Mouse (Mus musculus) forebrain, embryonic 16.5 days (tissue): ENCODE results near the gene Vmn2r19. TPM values are rescaled to one million over a fixed set of nuclear protein-coding genes. Genes with fewer than 3 reads are reported as not detected.

Experiments used
- ATAC-seq: fragments of 200-750 bp; cut with Nextera tagmentation; 2 replicates; pipeline ENCODE4 v1.8.0; 2017; ENCODE audit warnings: mild to moderate bottlenecking, moderate library complexity
- H3K27ac ChIP-seq: fragments of 300-500 bp; sonication (generic); 2 replicates; pipeline ENCODE4 v1.5.1; 2014; ENCODE audit warnings: low read length, control low read depth
- H3K27me3 ChIP-seq: fragments of 300-500 bp; sonication (generic); replicated peaks from 2 replicates; pipeline ENCODE4 v1.6.1; 2014; ENCODE audit warnings: low read length; ENCODE audit not compliant: control insufficient read depth, insufficient read depth
- H3K36me3 ChIP-seq: fragments of 300-500 bp; sonication (generic); 2 replicates; pipeline ENCODE4 v1.6.1; 2014; ENCODE audit not compliant: control insufficient read depth, insufficient read depth
- H3K4me1 ChIP-seq: fragments of 300-500 bp; sonication (generic); replicated peaks from 2 replicates; pipeline ENCODE4 v1.6.1; 2014; ENCODE audit warnings: low read length; ENCODE audit not compliant: control insufficient read depth, insufficient read depth
- H3K4me2 ChIP-seq: fragments of 300-500 bp; sonication (generic); 2 replicates; pipeline ENCODE4 v1.6.1; 2014; ENCODE audit warnings: mild to moderate bottlenecking, low read length, control low read depth
- H3K4me3 ChIP-seq: fragments of 300-500 bp; sonication (generic); replicated peaks from 2 replicates; pipeline ENCODE4 v1.5.1; 2014; ENCODE audit warnings: mild to moderate bottlenecking, low read length, control low read depth
- H3K9ac ChIP-seq: fragments of 300-500 bp; sonication (generic); replicated peaks from 2 replicates; pipeline ENCODE4 v1.6.1; 2014; ENCODE audit warnings: low read depth, low read length, control low read depth
- H3K9me3 ChIP-seq: fragments of 300-500 bp; sonication (generic); 2 replicates; pipeline ENCODE4 v1.6.1; 2016; ENCODE audit warnings: low read length; ENCODE audit not compliant: control insufficient read depth
- WGBS: fragments of 180-500 bp; shearing (Covaris S2); extraction: QIAGEN DNeasy Blood & Tissue Kit; methylation state at CpG from one replicate; pipeline ENCODE4 v1.1.7; 2014; 5-methylcytosine and 5-hydroxymethylcytosine counted together
- polyA plus RNA-seq: library from polyadenylated mRNA; unstranded; fragments of >200 nt; fragmentation: Nextera tagmentation; extraction: Ambion mirVana; gene quantifications from 2 replicates; pipeline ENCODE4 v1.2.1, GENCODE M21; 2015

Vmn2r19 gene
- polyA plus RNA-seq, result not detected in 2 replicates

GRCm38 (mm10) chr6:123308033-123308432 lies at the start of gene Vmn2r19:
Vmn2r19 (plus strand) TSS chr6:123308333.
- Histone ChIP-seq H3K4me1 (no peaks in the 10 kb centered on the region), H3K36me3 (no peaks in the 10 kb centered on the region), H3K27ac (no peak within 1 kb of the TSS), H3K4me3 (no peak within 1 kb of the TSS), H3K9ac (no peak within 1 kb of the TSS), H3K9me3 (no peaks in the 10 kb centered on the region), H3K4me2 (no peak within 1 kb of the TSS), H3K27me3 (no peaks in the 10 kb centered on the region)
- ATAC-seq, result no peak
- 88% methylated on average over 2 of the region's 2 CpGs for WGBS

DNA sequence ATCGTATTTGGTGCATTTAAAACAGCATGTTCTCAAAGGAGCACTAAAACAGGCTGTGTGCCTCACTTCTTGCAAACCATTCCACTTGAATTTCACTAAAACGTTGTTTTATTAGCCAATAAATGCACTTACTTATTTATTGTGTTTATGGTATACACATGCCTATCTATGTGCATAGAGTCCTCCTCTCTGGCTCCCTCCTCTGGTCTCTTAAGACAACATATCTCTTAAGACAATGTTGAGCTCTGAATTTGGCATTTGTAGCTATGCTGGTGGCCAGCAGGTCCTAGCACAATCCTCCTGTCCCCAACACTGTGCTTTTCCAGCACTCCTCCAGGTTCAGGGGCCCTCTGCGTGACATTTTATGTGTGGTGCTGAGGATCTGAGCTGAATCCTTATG lies 49.2 kb upstream of the Vmn2r19 start:
- no peak for ATAC-seq
- 79% methylated on average over 3 of the region's 3 CpGs for WGBS

GRCm38 (mm10) chr6:123259889-123260603 lies 48.1 kb upstream of the Vmn2r19 start:
- ATAC-seq, result no peak
- H3K9me3 ChIP-seq, result no peaks in the 10 kb centered on the region
- no peaks in the 10 kb centered on the region for H3K27me3 ChIP-seq
- no peak overlapping the region for H3K4me2 ChIP-seq
- no peak overlapping the region for H3K9ac ChIP-seq
- H3K4me1 ChIP-seq, result no peaks in the 10 kb centered on the region
- H3K4me3 ChIP-seq, result no peak overlapping the region
- no peaks in the 10 kb centered on the region for H3K36me3 ChIP-seq
- no peak overlapping the region for H3K27ac ChIP-seq
- 85% methylated on average over 4 of the region's 4 CpGs for WGBS

More for the DNA sequence above, 49.2 kb upstream of the Vmn2r19 start:
- no peaks in the 10 kb centered on the region for H3K9me3 ChIP-seq
- no peak overlapping the region for H3K27ac ChIP-seq
- H3K4me2 ChIP-seq, result no peak overlapping the region
- H3K9ac ChIP-seq, result no peak overlapping the region
- no peak overlapping the region for H3K4me3 ChIP-seq
- no peaks in the 10 kb centered on the region for H3K27me3 ChIP-seq
- no peaks in the 10 kb centered on the region for H3K4me1 ChIP-seq
- no peaks in the 10 kb centered on the region for H3K36me3 ChIP-seq

- Histone ChIP-seq H3K4me2 (no peak overlapping the region), H3K27ac (no peak overlapping the region), H3K36me3 (no peaks in the 10 kb centered on the region), H3K9me3 (no peaks in the 10 kb centered on the region), H3K4me1 (no peaks in the 10 kb centered on the region), H3K27me3 (no peaks in the 10 kb centered on the region), H3K4me3 (no peak overlapping the region), H3K9ac (no peak overlapping the region)
- ATAC-seq, result no peak
- 90% methylated on average over 1 of the region's 1 CpGs for WGBS
Measured at GRCm38 (mm10) chr6:123260868-123261267, 47.3 kb upstream of the Vmn2r19 start.

GRCm38 (mm10) chr6:123261555-123262161 lies 46.5 kb upstream of the Vmn2r19 start, which contains the start of gene Clec4d:
Clec4d (plus strand) TSS chr6:123262111.
- H3K4me2 ChIP-seq, result no peak within 1 kb of the TSS
- no peak for ATAC-seq

GRCm38 (mm10) chr6:123264194-123264593 lies 43.9 kb upstream of the Vmn2r19 start:
- H3K36me3 ChIP-seq, result no peaks in the 10 kb centered on the region
- no peak overlapping the region for H3K27ac ChIP-seq
- H3K9me3 ChIP-seq, result no peaks in the 10 kb centered on the region
- 97% methylated on average over 3 of the region's 3 CpGs for WGBS
- no peak for ATAC-seq
- no peak overlapping the region for H3K4me2 ChIP-seq
- no peaks in the 10 kb centered on the region for H3K4me1 ChIP-seq
- no peak overlapping the region for H3K4me3 ChIP-seq
- no peak overlapping the region for H3K9ac ChIP-seq
- H3K27me3 ChIP-seq, result no peaks in the 10 kb centered on the region

More at GRCm38 (mm10) chr6:123261555-123262161, 46.5 kb upstream of the Vmn2r19 start, which contains the start of gene Clec4d:
- Histone ChIP-seq H3K4me1 (no peaks in the 10 kb centered on the region), H3K9ac (no peak within 1 kb of the TSS), H3K4me3 (no peak within 1 kb of the TSS), H3K9me3 (no peaks in the 10 kb centered on the region), H3K36me3 (no peaks in the 10 kb centered on the region), H3K27ac (no peak within 1 kb of the TSS), H3K27me3 (no peaks in the 10 kb centered on the region)
- 78% methylated on average over 4 of the region's 4 CpGs for WGBS

- Histone ChIP-seq H3K9me3 (no peaks in the 10 kb centered on the region), H3K4me3 (no peak overlapping the region), H3K4me2 (no peak overlapping the region), H3K9ac (no peak overlapping the region), H3K36me3 (no peaks in the 10 kb centered on the region), H3K27ac (no peak overlapping the region), H3K27me3 (no peaks in the 10 kb centered on the region), H3K4me1 (no peaks in the 10 kb centered on the region)
- WGBS, result 90% methylated on average over 4 of the region's 4 CpGs
- ATAC-seq, result no peak
Measured at GRCm38 (mm10) chr6:123265809-123266208, 42.3 kb upstream of the Vmn2r19 start.

- ATAC-seq, result no peak
- Histone ChIP-seq H3K36me3 (no peaks in the 10 kb centered on the region), H3K9me3 (no peaks in the 10 kb centered on the region), H3K27me3 (no peaks in the 10 kb centered on the region), H3K4me1 (no peaks in the 10 kb centered on the region), H3K9ac (no peak overlapping the region), H3K4me2 (no peak overlapping the region), H3K27ac (no peak overlapping the region), H3K4me3 (no peak overlapping the region)
- 96% methylated on average over 5 of the region's 5 CpGs for WGBS
Measured at GRCm38 (mm10) chr6:123266945-123267344, 41.2 kb upstream of the Vmn2r19 start.

DNA sequence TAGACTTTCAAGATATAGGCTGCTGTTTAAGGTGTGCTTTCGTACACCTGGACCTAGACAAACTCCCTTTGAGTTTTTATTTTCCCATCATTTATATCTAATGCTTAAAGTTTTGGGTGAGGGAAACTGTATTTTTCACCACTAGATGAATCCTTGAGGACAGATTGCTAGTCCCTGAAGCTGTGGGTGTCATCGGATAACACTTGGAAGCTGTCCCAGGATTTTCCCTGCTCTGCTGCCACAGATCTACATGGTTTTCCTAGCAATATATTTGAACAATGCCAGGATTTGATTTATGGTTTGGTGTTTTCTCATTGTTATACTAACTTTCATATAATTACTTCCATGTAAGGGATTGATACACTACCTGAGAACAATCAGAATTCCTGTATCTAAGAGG lies 28.7 kb upstream of the Vmn2r19 start:
- no peak for ATAC-seq
- H3K4me2 ChIP-seq, result no peak overlapping the region
- no peaks in the 10 kb centered on the region for H3K9me3 ChIP-seq
- H3K4me1 ChIP-seq, result no peaks in the 10 kb centered on the region
- no peak overlapping the region for H3K4me3 ChIP-seq
- no peak overlapping the region for H3K27ac ChIP-seq
- H3K36me3 ChIP-seq, result no peaks in the 10 kb centered on the region
- H3K27me3 ChIP-seq, result no peaks in the 10 kb centered on the region
- WGBS, result 80% methylated on average over 2 of the region's 2 CpGs
- no peak overlapping the region for H3K9ac ChIP-seq
